Mouse (Mus musculus): Measurements from ENCODE around the gene Csrp1. TPM values are rescaled to one million over a fixed set of nuclear protein-coding genes. Genes with fewer than 3 reads are reported as not detected.

The Csrp1 gene
- polyA plus RNA-seq, 1 experiment from 2014 or later, result 236 TPM

DNA sequence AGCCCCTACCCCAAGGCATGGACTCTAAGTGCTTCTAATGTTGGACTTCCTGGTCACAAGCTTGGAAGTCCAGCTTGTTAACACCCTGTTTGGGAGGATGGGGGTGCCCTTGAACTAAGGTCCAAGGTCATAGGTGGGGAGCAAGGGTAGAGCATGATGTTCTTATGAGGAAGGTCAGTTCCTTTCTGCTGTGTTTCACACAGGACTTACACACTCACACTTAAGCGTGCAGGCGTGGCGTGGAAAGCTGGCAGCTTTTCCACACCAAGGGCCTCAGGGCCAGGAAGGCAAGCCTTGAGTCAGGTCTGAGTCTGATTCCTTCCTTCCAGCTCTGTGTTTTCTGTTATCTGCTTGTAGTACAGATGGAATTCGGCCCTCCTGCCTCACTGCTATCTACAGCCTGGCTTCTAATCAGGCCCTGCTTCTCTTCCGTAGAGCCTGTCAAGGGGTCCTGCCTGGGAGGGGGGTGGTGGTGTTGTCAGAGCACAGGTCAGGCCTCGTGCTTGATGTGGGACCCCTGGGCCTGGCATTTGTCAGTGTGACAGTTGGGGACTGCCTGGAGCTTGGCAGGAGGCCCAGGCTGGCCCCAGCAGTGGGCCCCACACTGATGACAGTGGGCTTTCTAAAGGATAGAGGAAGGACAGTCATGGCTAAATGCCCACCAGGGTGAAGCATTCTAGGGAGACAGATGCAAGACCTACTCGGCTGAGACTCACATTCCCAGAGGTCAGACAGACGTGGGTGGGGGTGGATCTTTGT is 80.5 kb downstream of the Csrp1 start:
- Histone ChIP-seq H3K9me3 (no peaks in the 10 kb centered on the region), H3K4me3 (replicated peaks) (no peak overlapping the region), H3K27me3 (replicated peaks) (no peaks in the 10 kb centered on the region), H3K4me2 (no peak overlapping the region), H3K9ac (no peak overlapping the region), H3K27ac (peak overlapping the region; percentile 69), H3K4me1 (peaks cover 31% of the 10 kb centered on the region), H3K36me3 (no peaks in the 10 kb centered on the region)
- 23% methylated on average over 8 of the region's 8 CpGs for WGBS
- peak; percentile 74 for ATAC-seq (ENCODE audit: insufficient read depth, low FRiP score, low read depth)

Other genes starting within 250 kb of the Csrp1 start
- gene Nav1, start 112.8 kb upstream of the Csrp1 start, polyA plus RNA-seq (2015; fragmentation: Nextera tagmentation; extraction: Ambion mirVana), result 11.0 and 14.5 TPM in 2 replicates
- gene Phlda3, start 46.1 kb downstream of the Csrp1 start, polyA plus RNA-seq (2015; fragmentation: Nextera tagmentation; extraction: Ambion mirVana), result 79.8 and 95.3 TPM in 2 replicates
- 8.8 and 15.3 TPM in 2 replicates for gene Tnni1, start 59.4 kb downstream of the Csrp1 start, polyA plus RNA-seq (2015; fragmentation: Nextera tagmentation; extraction: Ambion mirVana)
- 95.0 and 97.1 TPM in 2 replicates for gene Lad1, start 98.5 kb downstream of the Csrp1 start, polyA plus RNA-seq (2015; fragmentation: Nextera tagmentation; extraction: Ambion mirVana)
- 18.7 and 25.8 TPM in 2 replicates for gene Tnnt2, start 116.3 kb downstream of the Csrp1 start, polyA plus RNA-seq (2015; fragmentation: Nextera tagmentation; extraction: Ambion mirVana)
- 14.1 and 21.5 TPM in 2 replicates for gene Pkp1, start 199.1 kb downstream of the Csrp1 start, polyA plus RNA-seq (2015; fragmentation: Nextera tagmentation; extraction: Ambion mirVana)